Mouse (Mus musculus) C2C12 (cell line): ENCODE results near the gene Ptpn13.

Experiments used
- CTCF ChIP-seq: IDR thresholded peaks from one replicate; pipeline ENCODE4 v1.5.1; 2011; ENCODE audit not compliant: control insufficient read depth, insufficient read depth, insufficient read length
- MAX ChIP-seq: IDR thresholded peaks from one replicate; pipeline ENCODE4 v1.6.1; 2011; ENCODE audit warnings: mild to moderate bottlenecking, control low read depth
- USF1 ChIP-seq: IDR thresholded peaks from one replicate; pipeline ENCODE4 v1.6.1; 2011; ENCODE audit warnings: low read depth, mild to moderate bottlenecking, control low read depth, moderate library complexity

DNA sequence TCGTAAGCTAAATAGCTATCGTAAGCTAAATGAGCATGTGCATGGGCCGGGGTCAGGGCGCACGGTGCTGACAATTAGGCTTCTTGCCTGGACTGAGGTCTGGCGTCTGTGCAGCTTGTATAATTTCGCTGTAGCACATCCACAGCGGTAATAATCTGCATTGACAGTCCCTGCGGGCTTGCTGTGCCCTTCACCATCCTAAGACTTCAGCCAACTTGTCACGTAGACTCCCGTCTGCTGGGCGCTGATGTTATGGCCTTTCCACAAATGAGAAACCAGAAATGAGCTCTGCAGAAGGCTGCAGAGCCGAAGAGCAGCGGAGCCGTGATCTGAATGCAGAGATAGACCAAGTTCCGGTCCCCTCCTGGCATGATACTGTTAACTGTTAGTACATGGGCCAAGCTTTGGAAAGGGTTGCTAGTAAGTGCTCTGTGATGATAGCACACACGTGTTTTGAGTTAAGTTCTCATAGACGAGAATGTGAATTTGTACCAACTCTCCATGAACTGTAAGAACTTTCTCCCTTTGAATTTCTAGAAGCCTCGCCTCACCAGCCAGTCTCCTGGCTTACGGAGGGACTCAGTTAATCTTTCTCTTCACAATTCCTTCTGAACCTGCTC, 120.5 kb downstream of the Ptpn13 start:
- TF ChIP-seq CTCF: no peak
- no peak for TF ChIP-seq USF1
- TF ChIP-seq MAX: no peak
